In the genomic region with DNA sequence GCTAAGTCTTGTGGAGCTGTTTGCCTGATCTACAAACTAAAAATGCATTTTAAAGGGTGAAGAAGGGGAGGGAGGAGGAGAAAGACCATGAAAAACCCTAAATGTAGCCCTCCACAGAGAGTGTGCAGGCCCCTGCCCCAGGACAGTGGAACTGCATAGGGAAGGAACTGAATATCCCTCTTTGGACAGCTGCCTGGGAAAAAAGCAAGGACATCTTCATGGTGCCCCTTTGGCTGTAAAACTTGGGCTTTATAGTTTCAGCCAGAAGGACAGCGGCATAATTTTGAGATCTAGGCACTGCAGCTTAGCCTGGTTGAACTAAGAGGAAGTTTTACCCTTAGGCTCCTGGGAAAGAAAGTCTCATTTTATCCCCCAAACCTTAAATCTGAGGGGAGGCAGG, we compare ENCODE assay signal across 39 mouse cellular contexts. TPM values are rescaled to one million over a fixed set of nuclear protein-coding genes. Genes with fewer than 3 reads are reported as not detected.
"Had no signal": no experiment of that assay in that cellular context is flagged by ENCODE, and none has a peak within 500 bp of the region (broad histone marks: within the 10 kb centered on the region; RNA-seq: fewer than 3 reads in every experiment).

No protein-coding gene starts in this region.

- H3K36me3 ChIP-seq: limb, embryonic 10.5 days; limb, embryonic 12.5 days; limb, embryonic 13.5 days; limb, embryonic 15.5 days; liver, embryonic 12.5 days; liver, embryonic 13.5 days; liver, embryonic 15.5 days; lung, embryonic 15.5 days; midbrain, embryonic 12.5 days; midbrain, embryonic 13.5 days; midbrain, embryonic 15.5 days; neural tube, embryonic 12.5 days; neural tube, embryonic 13.5 days had no signal

- H3K27ac ChIP-seq: limb, embryonic 10.5 days; limb, embryonic 12.5 days; limb, embryonic 13.5 days; limb, embryonic 15.5 days; liver, embryonic 12.5 days; liver, embryonic 13.5 days; liver, embryonic 14.5 days; liver, embryonic 15.5 days; lung, embryonic 15.5 days; macrophage; midbrain, embryonic 12.5 days; midbrain, embryonic 13.5 days; midbrain, embryonic 15.5 days; neural tube, embryonic 12.5 days; neural tube, embryonic 13.5 days had no signal

- ATAC-seq: liver, embryonic 12.5 days; liver, postnatal 0 days; lung, postnatal 0 days; midbrain, embryonic 13.5 days; midbrain, embryonic 15.5 days; midbrain, embryonic 16.5 days had no signal

- H3K4me1 ChIP-seq: limb, embryonic 10.5 days; limb, embryonic 12.5 days; limb, embryonic 15.5 days; liver, embryonic 12.5 days; liver, embryonic 13.5 days; liver, embryonic 15.5 days; lung, embryonic 15.5 days; megakaryocyte, embryonic 14.5 days; midbrain, embryonic 12.5 days; midbrain, embryonic 13.5 days; midbrain, embryonic 15.5 days; neural tube, embryonic 12.5 days; neural tube, embryonic 13.5 days had no signal

- H3K9ac ChIP-seq: limb, embryonic 12.5 days; limb, embryonic 13.5 days; limb, embryonic 15.5 days; liver, embryonic 12.5 days; liver, embryonic 13.5 days; liver, embryonic 14.5 days; liver, embryonic 15.5 days; liver, postnatal 0 days; lung, embryonic 14.5 days; lung, embryonic 15.5 days; midbrain, embryonic 12.5 days; midbrain, embryonic 13.5 days; midbrain, embryonic 15.5 days; neural tube, embryonic 12.5 days; neural tube, embryonic 13.5 days had no signal

- DNase-seq: left cerebral cortex, postnatal 4 days; liver; liver, embryonic 13.5 days; liver, postnatal 0 days; lung, adult 18-20 months; lung, adult 2 months; lung, embryonic 14.5 days; lung, postnatal 10 days; lung, postnatal 14 days; lung, postnatal 36 days; lung, postnatal 4 days had no signal

- H3K4me2 ChIP-seq: limb, embryonic 12.5 days; limb, embryonic 13.5 days; limb, embryonic 15.5 days; liver, embryonic 11.5 days; liver, embryonic 12.5 days; liver, embryonic 13.5 days; liver, embryonic 15.5 days; lung, embryonic 14.5 days; lung, embryonic 15.5 days; midbrain, embryonic 11.5 days; midbrain, embryonic 12.5 days; midbrain, embryonic 13.5 days; midbrain, embryonic 15.5 days; neural tube, embryonic 12.5 days; neural tube, embryonic 13.5 days had no signal

- H3K4me3 ChIP-seq: limb, embryonic 10.5 days; limb, embryonic 12.5 days; limb, embryonic 13.5 days; limb, embryonic 15.5 days; liver, embryonic 12.5 days; liver, embryonic 13.5 days; liver, embryonic 15.5 days; lung, embryonic 15.5 days; megakaryocyte, embryonic 14.5 days; midbrain, embryonic 12.5 days; midbrain, embryonic 13.5 days; midbrain, embryonic 15.5 days; myocyte; neural tube, embryonic 12.5 days; neural tube, embryonic 13.5 days had no signal

- H3K9me3 ChIP-seq: limb, embryonic 10.5 days; limb, embryonic 12.5 days; limb, embryonic 13.5 days; limb, embryonic 15.5 days; liver, embryonic 12.5 days; liver, embryonic 13.5 days; liver, embryonic 15.5 days; lung, embryonic 15.5 days; midbrain, embryonic 12.5 days; midbrain, embryonic 13.5 days; midbrain, embryonic 15.5 days; neural tube, embryonic 12.5 days; neural tube, embryonic 13.5 days had no signal

- H3K27me3 ChIP-seq: limb, embryonic 15.5 days; liver, embryonic 12.5 days; liver, embryonic 13.5 days; liver, embryonic 15.5 days; lung, embryonic 15.5 days; midbrain, embryonic 15.5 days; neural tube, embryonic 12.5 days; neural tube, embryonic 13.5 days had no signal

RNA-seq across cellular contexts. Expression of a gene that starts 7.8 kb away (rescaled TPM):
- total RNA-seq: liver, adult 2 months; megakaryocyte progenitor cell, adult 5-6 weeks; megakaryocyte, adult 5-6 weeks; megakaryocyte-erythroid progenitor cell, adult 5-6 weeks; monocyte, adult 5-6 weeks had no signal
- polyA plus RNA-seq: limb, embryonic 10.5 days; limb, embryonic 11.5 days; limb, embryonic 15.5 days; liver, adult 2 months; liver, embryonic 11.5 days; liver, embryonic 12.5 days; liver, embryonic 13.5 days; liver, embryonic 14.5 days; liver, embryonic 15.5 days; liver, embryonic 16.5 days; liver, postnatal 0 days; lung, embryonic 15.5 days; lung, embryonic 16.5 days; macrophage; myocyte had no signal
